10 mouse cellular contexts compared by ENCODE assay signal in genomic region chr4:133020721-133021120, GRCm38 (mm10). TPM values are rescaled to one million over a fixed set of nuclear protein-coding genes. Genes with fewer than 3 reads are reported as not detected.
A peak's percentile ranks its signal among the peaks of the same experiment; 100 is the strongest.
DNase-seq lines count a peak whose midpoint lies in the region; ATAC-seq and TF ChIP-seq lines count a peak whose summit lies in the region.
"Had no signal": no experiment of that assay in that cellular context is flagged by ENCODE, and none has a peak within 500 bp of the region (broad histone marks: within the 10 kb centered on the region; RNA-seq: fewer than 3 reads in every experiment).

No protein-coding gene starts in this region.

- ATAC-seq in forebrain, embryonic 12.5 days (ENCODE audit: low FRiP score): no peak
- ATAC-seq in kidney, postnatal 0 days (replicated peaks; ENCODE audit: low FRiP score, low read depth): 0 out of 2 replicates have a peak, but pooled peaks have one; percentile 4
- no peak for ATAC-seq in neural tube, embryonic 14.5 days (ENCODE audit: low read depth)

- no peak for DNase-seq in layer of hippocampus, adult 2 months (ENCODE audit: low spot score in 2 of 2)
- no peak for DNase-seq in layer of hippocampus, postnatal 10 days (ENCODE audit: low spot score in 2 of 2)
- DNase-seq in kidney, postnatal 0 days (ENCODE audit: low spot score): no peak
- DNase-seq in thymus, postnatal 4 days: no peak
- no peak for DNase-seq in left cerebral cortex, adult 2 months (ENCODE audit: extremely low spot score in 1 of 2, low spot score in 2 of 2)
- DNase-seq: liver; spleen, adult 18-20 months had no signal

- no peaks in the 10 kb centered on the region; the same call in 1 of the 2 replicates for H3K36me3 ChIP-seq in forebrain, embryonic 12.5 days (replicated peaks)
- H3K36me3 ChIP-seq in kidney, postnatal 0 days (ENCODE audit: insufficient read depth, low read length): peaks cover 4% of the 10 kb centered on the region; the same call in 1 of the 2 replicates
- H3K36me3 ChIP-seq in neural tube, embryonic 14.5 days (ENCODE audit: control insufficient read depth, insufficient read depth, low read length): no peaks in the 10 kb centered on the region

- no peaks in the 10 kb centered on the region for H3K9me3 ChIP-seq in forebrain, embryonic 12.5 days
- no peaks in the 10 kb centered on the region for H3K9me3 ChIP-seq in kidney, postnatal 0 days (replicated peaks; ENCODE audit: low read length)
- no peaks in the 10 kb centered on the region for H3K9me3 ChIP-seq in neural tube, embryonic 14.5 days (ENCODE audit: control insufficient read depth, low read length)

- H3K27me3 ChIP-seq in forebrain, embryonic 12.5 days: no peaks in the 10 kb centered on the region
- H3K27me3 ChIP-seq in kidney, postnatal 0 days (ENCODE audit: insufficient read depth, low read length): no peaks in the 10 kb centered on the region
- H3K27me3 ChIP-seq in neural tube, embryonic 14.5 days (ENCODE audit: control insufficient read depth, insufficient read depth, low read length): no peaks in the 10 kb centered on the region

- H3K9ac ChIP-seq in forebrain, embryonic 12.5 days: no peak overlapping the region
- H3K9ac ChIP-seq in kidney, postnatal 0 days (ENCODE audit: low read depth, low read length): no peak overlapping the region
- H3K9ac ChIP-seq in neural tube, embryonic 14.5 days (replicated peaks; ENCODE audit: low read depth, low read length): no peak overlapping the region

- no peak overlapping the region for H3K4me3 ChIP-seq in layer of hippocampus, adult 2 months
- no peak overlapping the region; the same call in 1 of the 2 replicates for H3K4me3 ChIP-seq in forebrain, embryonic 12.5 days (replicated peaks)
- H3K4me3 ChIP-seq in kidney, postnatal 0 days (replicated peaks; ENCODE audit: low read depth, low read length): no peak overlapping the region
- H3K4me3 ChIP-seq in neural tube, embryonic 14.5 days (ENCODE audit: low read depth, low read length): no peak overlapping the region
- H3K4me3 ChIP-seq in left cerebral cortex, adult 2 months: no peak overlapping the region
- H3K4me3 ChIP-seq: myocyte had no signal

- peaks cover 96% of the 10 kb centered on the region for H3K4me1 ChIP-seq in forebrain, embryonic 12.5 days
- peaks cover 76% of the 10 kb centered on the region for H3K4me1 ChIP-seq in kidney, postnatal 0 days (replicated peaks; ENCODE audit: insufficient read depth, low read length)
- H3K4me1 ChIP-seq in neural tube, embryonic 14.5 days (ENCODE audit: control insufficient read depth, insufficient read depth, low read length): peaks cover 75% of the 10 kb centered on the region

- 16% methylated on average over 3 of the region's 6 CpGs for WGBS in forebrain, embryonic 12.5 days
- 23% methylated on average over 5 of the region's 6 CpGs for WGBS in kidney, postnatal 0 days
- WGBS in neural tube, embryonic 14.5 days: 21% methylated on average over 5 of the region's 6 CpGs

- peak overlapping the region; percentile 32; the same call in 1 of the 2 replicates for H3K27ac ChIP-seq in layer of hippocampus, adult 2 months
- H3K27ac ChIP-seq in forebrain, embryonic 12.5 days: peak overlapping the region; percentile 79
- H3K27ac ChIP-seq in kidney, postnatal 0 days: peak overlapping the region; percentile 70
- peak overlapping the region; percentile 69; the same call in 1 of the 2 replicates for H3K27ac ChIP-seq in neural tube, embryonic 14.5 days (ENCODE audit: low read depth, low read length)
- no peak overlapping the region for H3K27ac ChIP-seq in left cerebral cortex, adult 2 months

- no peak for TF ChIP-seq CTCF in layer of hippocampus, adult 2 months (conservative IDR thresholded peaks at IDR 0.05)
- TF ChIP-seq CTCF in kidney, postnatal 0 days (IDR thresholded peaks at IDR 0.05; ENCODE audit: low read depth): no peak
- no peak for TF ChIP-seq CTCF in left cerebral cortex, adult 2 months (IDR thresholded peaks at IDR 0.05)

- intact Hi-C loops in left cerebral cortex, adult 2 months (cut with DNase I): no loop called here

- H3K4me2 ChIP-seq in forebrain, embryonic 12.5 days: peak overlapping the region; percentile 51
- 0 out of 2 replicates have a peak overlapping the region, but pooled peaks have one; percentile 37 for H3K4me2 ChIP-seq in kidney, postnatal 0 days (ENCODE audit: low read length)
- H3K4me2 ChIP-seq in neural tube, embryonic 14.5 days (ENCODE audit: low read depth, low read length): no peak overlapping the region

RNA-seq across cellular contexts. Expression of gene Ahdc1, which starts 9.7 kb away (rescaled TPM):
- 100 to 1,000 TPM; 108 to 113 TPM for total RNA-seq in layer of hippocampus, adult 2 months (2021)
- total RNA-seq in layer of hippocampus, postnatal 10 days (2021): 100 to 1,000 TPM in 1 of 2 experiments, 10 to 100 TPM in 1; 98.1 to 103 TPM
- polyA plus RNA-seq in forebrain, embryonic 12.5 days (2016; fragmentation: Nextera tagmentation; extraction: Ambion mirVana): 7.2 and 8.1 TPM in 2 replicates
- polyA plus RNA-seq in kidney, postnatal 0 days (2015; fragmentation: Nextera tagmentation; extraction: Ambion mirVana): 6.4 and 6.7 TPM in 2 replicates
- polyA plus RNA-seq in neural tube, embryonic 14.5 days (2014; fragmentation: Nextera tagmentation; extraction: Ambion mirVana): 12.2 and 13.1 TPM in 2 replicates
- total RNA-seq in left cerebral cortex, adult 2 months (2021): 100 to 1,000 TPM; 108 to 132 TPM

RNA-seq across cellular contexts. Expression of gene Fgr, which starts 46.8 kb away (rescaled TPM):
- total RNA-seq in layer of hippocampus, adult 2 months (2021): under 1 TPM in 1 of 2 experiments, not detected in 1; 0.12 TPM
- total RNA-seq in layer of hippocampus, postnatal 10 days (2021): under 1 TPM; 0.13 to 0.46 TPM
- polyA plus RNA-seq in forebrain, embryonic 12.5 days (2016; fragmentation: Nextera tagmentation; extraction: Ambion mirVana): 0.12 and 0.20 TPM in 2 replicates
- 0.47 and 0.51 TPM in 2 replicates for polyA plus RNA-seq in kidney, postnatal 0 days (2015; fragmentation: Nextera tagmentation; extraction: Ambion mirVana)
- not detected in 2 replicates for polyA plus RNA-seq in neural tube, embryonic 14.5 days (2014; fragmentation: Nextera tagmentation; extraction: Ambion mirVana)
- total RNA-seq in left cerebral cortex, adult 2 months (2021): under 1 TPM; 0.23 TPM
- polyA plus RNA-seq: myocyte had no signal
